Comparison of ENCODE assay signal across 8 mouse cellular contexts in genomic region chr7:16103760-16104159, GRCm38 (mm10). TPM values are rescaled to one million over a fixed set of nuclear protein-coding genes. Genes with fewer than 3 reads are reported as not detected.
DNase-seq lines count a peak whose midpoint lies in the region; ATAC-seq and TF ChIP-seq lines count a peak whose summit lies in the region.

No protein-coding gene starts in this region.

- peak; percentile 85 for ATAC-seq in hindbrain, postnatal 0 days

- H3K9ac ChIP-seq in hindbrain, postnatal 0 days (replicated peaks; ENCODE audit: low read length), result no peak overlapping the region

- H3K9me3 ChIP-seq in hindbrain, postnatal 0 days (ENCODE audit: low read length), result no peaks in the 10 kb centered on the region

- no peak for TF ChIP-seq POLR2A in olfactory bulb, adult 2 months (IDR thresholded peaks at IDR 0.05; ENCODE audit: insufficient read depth, low read depth, low read length)

- H3K4me1 ChIP-seq in hindbrain, postnatal 0 days (ENCODE audit: insufficient read depth, low read length), result peaks cover 23% of the 10 kb centered on the region
- H3K4me1 ChIP-seq in olfactory bulb, adult 2 months (ENCODE audit: control insufficient read depth, insufficient read depth, low read length), result peaks cover 66% of the 10 kb centered on the region

- H3K4me3 ChIP-seq in hindbrain, postnatal 0 days (ENCODE audit: low read length), result no peak overlapping the region
- H3K4me3 ChIP-seq in olfactory bulb, adult 2 months (ENCODE audit: insufficient read depth, low read depth, low read length), result no peak overlapping the region

- no peak overlapping the region for H3K4me2 ChIP-seq in hindbrain, postnatal 0 days (ENCODE audit: low read depth, low read length)

- 42% methylated on average over 6 of the region's 6 CpGs for WGBS in hindbrain, postnatal 0 days
- WGBS in olfactory bulb, adult 2 months, result 16% methylated on average over 6 of the region's 6 CpGs

- H3K27ac ChIP-seq in hindbrain, postnatal 0 days, result peak overlapping the region; percentile 73
- peak overlapping the region; percentile 94 for H3K27ac ChIP-seq in olfactory bulb, adult 2 months (ENCODE audit: insufficient read depth, low read depth, low read length)

- H3K27me3 ChIP-seq in hindbrain, postnatal 0 days (ENCODE audit: insufficient read depth, low read length), result no peaks in the 10 kb centered on the region

- peaks cover 15% of the 10 kb centered on the region for H3K36me3 ChIP-seq in hindbrain, postnatal 0 days (ENCODE audit: insufficient read depth, low read length)

- TF ChIP-seq CTCF in hindbrain, postnatal 0 days (IDR thresholded peaks at IDR 0.05; ENCODE audit: low read depth), result peak; percentile 33; the same call in 1 of the 2 replicates
- no peak for TF ChIP-seq CTCF in olfactory bulb, adult 2 months (IDR thresholded peaks at IDR 0.05; ENCODE audit: insufficient read depth, low read depth, low read length)

- DNase-seq in lung, postnatal 10 days, result peak; percentile 46
- DNase-seq in lung, adult 18-20 months, result no peak
- DNase-seq in cerebellum, postnatal 25 days, result peak; percentile 92 to 93
- peak; percentile 82 for DNase-seq in hindbrain, postnatal 0 days (ENCODE audit: low spot score)
- DNase-seq in ovary, postnatal 10 days (ENCODE audit: low spot score), result no peak
- no peak for DNase-seq in kidney, adult 8-10 months
- DNase-seq in spleen, postnatal 14 days (ENCODE audit: low spot score in 2 of 2), result no peak

RNA-seq across cellular contexts. Expression of gene Napa, which starts 5.5 kb away (rescaled TPM):
- total RNA-seq in hindbrain, postnatal 0 days (2014; rRNA removed), result 413 and 441 TPM in 2 replicates
- 253 and 256 TPM in 2 replicates for polyA plus RNA-seq in hindbrain, postnatal 0 days (2015; fragmentation: Nextera tagmentation; extraction: Ambion mirVana)
- polyA plus RNA-seq in olfactory bulb, adult 2 months (2012; ENCODE audit: insufficient read depth, insufficient read length, low replicate concordance, missing spikeins), result not detected in 2 replicates

RNA-seq across cellular contexts. Expression of gene Kptn, which starts 15.9 kb away (rescaled TPM):
- 33.3 and 41.7 TPM in 2 replicates for total RNA-seq in hindbrain, postnatal 0 days (2014; rRNA removed)
- 33.2 and 35.8 TPM in 2 replicates for polyA plus RNA-seq in hindbrain, postnatal 0 days (2015; fragmentation: Nextera tagmentation; extraction: Ambion mirVana)
- polyA plus RNA-seq in olfactory bulb, adult 2 months (2012; ENCODE audit: insufficient read depth, insufficient read length, low replicate concordance, missing spikeins), result not detected in 2 replicates

RNA-seq across cellular contexts. Expression of gene Slc8a2, which starts 25.9 kb away (rescaled TPM):
- 78.6 and 79.4 TPM in 2 replicates for total RNA-seq in hindbrain, postnatal 0 days (2014; rRNA removed)
- polyA plus RNA-seq in hindbrain, postnatal 0 days (2015; fragmentation: Nextera tagmentation; extraction: Ambion mirVana), result 1.2 TPM in 2 replicates
- not detected in 2 replicates for polyA plus RNA-seq in olfactory bulb, adult 2 months (2012; ENCODE audit: insufficient read depth, insufficient read length, low replicate concordance, missing spikeins)

RNA-seq across cellular contexts. Expression of gene Zfp541, which starts 42.1 kb away (rescaled TPM):
- 0.31 and 0.72 TPM in 2 replicates for total RNA-seq in hindbrain, postnatal 0 days (2014; rRNA removed)
- 0.15 and 0.24 TPM in 2 replicates for polyA plus RNA-seq in hindbrain, postnatal 0 days (2015; fragmentation: Nextera tagmentation; extraction: Ambion mirVana)
- polyA plus RNA-seq in olfactory bulb, adult 2 months (2012; ENCODE audit: insufficient read depth, insufficient read length, low replicate concordance, missing spikeins), result not detected in 2 replicates

RNA-seq across cellular contexts. Expression of gene Bicra, which starts 56.0 kb away (rescaled TPM):
- 6.2 and 8.5 TPM in 2 replicates for total RNA-seq in hindbrain, postnatal 0 days (2014; rRNA removed)
- 3.4 and 3.8 TPM in 2 replicates for polyA plus RNA-seq in hindbrain, postnatal 0 days (2015; fragmentation: Nextera tagmentation; extraction: Ambion mirVana)
- polyA plus RNA-seq in olfactory bulb, adult 2 months (2012; ENCODE audit: insufficient read depth, insufficient read length, low replicate concordance, missing spikeins), result not detected in 2 replicates

Comparison
In these comparisons a context has a peak if more than half of its experiments do, and no peak if none do; other contexts are left out.
1. DNase-seq: peak in lung, postnatal 10 days (single experiment), cerebellum, postnatal 25 days (2 of 2) and hindbrain, postnatal 0 days (single experiment); none in lung, adult 18-20 months (0 of 2), ovary, postnatal 10 days (single experiment), kidney, adult 8-10 months (0 of 2) and spleen, postnatal 14 days (0 of 2).